Mouse (Mus musculus) forebrain, embryonic 10.5 days (tissue): ENCODE data around the gene Vps45. TPM values are rescaled to one million over a fixed set of nuclear protein-coding genes. Genes with fewer than 3 reads are reported as not detected.
"Not testable (repeated sequence)": the region's sequence is repeated elsewhere in the genome, so short reads cannot be mapped to it uniquely, and the experiment has no call there.

ENCODE experiments used
- DNase-seq: peaks from one replicate; pipeline ENCODE4 v3.0.0-alpha.2; 2017; ENCODE audit warnings: low spot score; ENCODE audit errors: extremely low spot score
- H3K27ac ChIP-seq: fragments of 300-500 bp; sonication (generic); 2 replicates; pipeline ENCODE4 v1.5.1; 2016; ENCODE audit warnings: mild to moderate bottlenecking
- H3K27me3 ChIP-seq: fragments of 300-500 bp; sonication (generic); 2 replicates; pipeline ENCODE4 v1.6.1; 2016; ENCODE audit warnings: mild to moderate bottlenecking; ENCODE audit not compliant: poor library complexity, severe bottlenecking
- H3K36me3 ChIP-seq: fragments of 300-500 bp; sonication (generic); replicated peaks from 2 replicates; pipeline ENCODE4 v1.6.1; 2016; ENCODE audit warnings: mild to moderate bottlenecking, moderate library complexity
- H3K4me1 ChIP-seq: fragments of 300-500 bp; sonication (generic); 2 replicates; pipeline ENCODE4 v1.6.1; 2016
- H3K4me3 ChIP-seq: fragments of 300-500 bp; sonication (generic); 2 replicates; pipeline ENCODE4 v1.5.1; 2016; ENCODE audit warnings: mild to moderate bottlenecking, moderate library complexity
- H3K9me3 ChIP-seq: fragments of 300-500 bp; sonication (generic); 2 replicates; pipeline ENCODE4 v1.6.1; 2016; ENCODE audit warnings: mild to moderate bottlenecking, moderate library complexity
- WGBS: fragments of 180-500 bp; shearing (Covaris S2); methylation state at CpG from one replicate; pipeline ENCODE4 v1.1.7; 2016; 5-methylcytosine and 5-hydroxymethylcytosine counted together
- polyA plus RNA-seq: library from polyadenylated mRNA; unstranded; fragments of >200 nt; fragmentation: Nextera tagmentation; extraction: Ambion mirVana; gene quantifications from 2 replicates; pipeline ENCODE4 v1.2.1, GENCODE M21; 2016

Vps45 gene
- polyA plus RNA-seq, 1 experiment from 2014 or later = 28.0 TPM

DNA sequence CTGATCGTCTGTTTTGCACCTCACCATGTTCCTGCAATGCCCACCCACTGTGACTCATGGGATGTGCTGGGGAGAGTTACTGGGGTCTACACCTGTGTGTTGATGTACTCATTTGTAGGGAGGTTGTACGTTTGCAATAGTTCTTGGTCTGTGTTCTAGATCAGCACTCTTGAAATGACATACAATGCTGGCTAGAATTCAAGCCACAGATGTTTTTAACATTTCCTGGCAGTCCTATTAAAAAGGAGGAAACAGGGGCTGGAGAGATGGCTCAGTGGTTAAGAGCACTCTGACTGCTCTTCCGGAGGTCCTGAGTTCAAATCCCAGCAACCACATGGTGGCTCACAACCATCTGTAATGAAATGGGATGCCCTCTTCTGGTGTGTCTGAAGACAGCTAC, 104.7 kb downstream of the Vps45 start:
- peaks cover 9% of the 10 kb centered on the region for H3K36me3 ChIP-seq
- H3K4me1 ChIP-seq = peaks cover 26% of the 10 kb centered on the region
- no peaks in the 10 kb centered on the region for H3K27me3 ChIP-seq
- WGBS = 82% methylated on average over 3 of the region's 3 CpGs
- H3K4me3 ChIP-seq = no peak overlapping the region
- DNase-seq = no peak
- peaks cover 6% of the 10 kb centered on the region; the same call in 1 of the 2 replicates for H3K9me3 ChIP-seq
- peak overlapping the region; percentile 63; the same call in 1 of the 2 replicates for H3K27ac ChIP-seq

DNA sequence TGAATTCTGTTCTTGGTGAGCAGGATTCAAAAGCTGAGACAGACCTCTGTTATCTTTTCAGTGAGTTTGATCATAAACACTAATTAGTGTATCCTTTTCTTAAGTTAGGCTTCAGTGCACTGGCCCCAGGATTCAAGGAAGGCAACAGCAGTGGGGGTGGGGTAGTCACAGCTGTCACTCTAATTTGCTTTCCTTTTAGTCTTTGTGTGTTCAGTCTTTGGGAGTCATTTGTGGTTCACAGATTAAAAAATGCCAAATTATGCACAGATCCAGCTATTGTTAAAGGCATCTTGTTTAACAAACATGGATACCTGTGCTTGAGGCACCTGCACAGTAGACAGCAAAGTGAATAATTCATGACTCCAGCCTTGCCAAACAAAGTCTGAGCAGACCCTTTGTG, 105.2 kb downstream of the Vps45 start:
- Histone ChIP-seq H3K27ac (peak overlapping the region; percentile 63; the same call in 1 of the 2 replicates), H3K27me3 (no peaks in the 10 kb centered on the region), H3K4me1 (peaks cover 26% of the 10 kb centered on the region), H3K36me3 (peaks cover 14% of the 10 kb centered on the region), H3K9me3 (peaks cover 6% of the 10 kb centered on the region; the same call in 1 of the 2 replicates), H3K4me3 (no peak overlapping the region)
- no peak for DNase-seq

DNA sequence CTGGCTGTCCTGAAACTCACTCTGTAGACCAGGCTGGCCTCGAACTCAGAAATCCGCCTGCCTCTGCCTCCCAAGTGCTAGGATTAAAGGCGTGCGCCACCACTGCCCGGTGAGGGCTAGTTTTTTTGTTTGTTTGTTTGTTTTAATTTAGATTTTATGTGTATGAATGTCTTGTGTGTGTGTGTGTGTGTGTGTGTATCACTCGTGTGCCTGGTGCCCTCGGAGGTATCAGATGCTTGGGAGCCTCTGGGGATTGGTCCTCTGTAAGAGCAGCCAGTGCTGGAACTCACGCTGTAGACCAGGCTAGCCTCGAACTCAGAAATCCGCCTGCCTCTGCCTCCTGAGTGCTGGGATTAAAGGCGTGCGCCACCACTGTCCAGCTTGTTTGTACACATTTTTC, 106.7 kb downstream of the Vps45 start:
- peaks cover 26% of the 10 kb centered on the region for H3K4me1 ChIP-seq
- H3K27ac ChIP-seq = peak overlapping the region; percentile 97
- H3K36me3 ChIP-seq = peaks cover 29% of the 10 kb centered on the region
- H3K4me3 ChIP-seq = peak overlapping the region; percentile 57
- not testable (repeated sequence) for DNase-seq, H3K9me3 ChIP-seq, H3K27me3 ChIP-seq
- 69% methylated on average over 12 of the region's 12 CpGs for WGBS

DNA sequence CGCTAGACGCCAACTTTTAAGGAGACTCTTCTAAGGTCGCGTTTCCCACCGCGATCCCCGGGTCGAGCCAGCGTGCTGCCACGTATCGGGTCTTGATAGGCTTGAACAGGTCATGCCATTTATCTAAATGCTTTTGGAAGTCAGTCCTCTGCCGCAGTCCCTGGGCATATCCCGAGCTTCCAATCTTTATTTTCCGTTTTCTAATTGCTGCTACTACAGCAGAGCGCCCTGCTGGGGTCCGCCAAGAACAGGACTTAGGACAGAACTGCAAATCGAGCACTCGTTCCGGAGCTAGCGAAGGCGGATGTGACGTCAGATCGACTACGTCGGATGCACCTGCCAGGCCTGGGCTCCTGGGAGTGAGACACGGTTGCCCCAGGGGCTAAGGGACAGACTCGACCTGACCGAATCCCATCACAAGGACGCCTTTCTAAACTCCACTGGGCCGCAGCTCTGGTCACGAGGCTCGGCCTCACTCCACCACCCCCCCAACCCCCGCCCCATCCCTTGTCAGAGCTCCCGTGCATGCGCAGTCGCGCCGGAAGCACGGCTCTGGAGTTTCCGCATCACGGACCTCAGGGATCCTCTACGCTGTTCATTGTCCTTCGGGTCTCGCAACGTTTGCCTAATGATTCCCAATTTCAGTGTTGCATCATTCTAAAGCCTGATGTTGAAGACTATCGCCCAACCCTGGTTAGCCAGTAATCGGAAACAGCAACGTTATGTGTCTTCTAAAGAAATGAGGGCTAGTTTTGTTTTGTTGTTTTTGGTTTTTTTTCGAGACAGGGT, 107.3 kb downstream of the Vps45 start:
- Histone ChIP-seq H3K4me3 (peak overlapping the region; percentile 57), H3K27ac (peak overlapping the region; percentile 97), H3K36me3 (peaks cover 35% of the 10 kb centered on the region), H3K9me3 (peaks cover 6% of the 10 kb centered on the region; the same call in 1 of the 2 replicates), H3K4me1 (peaks cover 26% of the 10 kb centered on the region), H3K27me3 (no peaks in the 10 kb centered on the region)
- 2% methylated on average over 49 of the region's 49 CpGs for WGBS
- DNase-seq = peak; percentile 94

Other genes starting within 250 kb of the Vps45 start
- 21.1 and 22.3 TPM in 2 replicates for gene Rprd2, start 239.6 kb downstream of the Vps45 start, polyA plus RNA-seq
- gene Prpf3, start 202.6 kb downstream of the Vps45 start, polyA plus RNA-seq = 71.3 and 78.1 TPM in 2 replicates
- gene Mrps21, start 186.9 kb downstream of the Vps45 start, polyA plus RNA-seq = 353 TPM in 2 replicates
- 9.1 and 11.8 TPM in 2 replicates for gene Ciart, start 176.2 kb downstream of the Vps45 start, polyA plus RNA-seq
- gene BC028528, start 166.5 kb downstream of the Vps45 start, polyA plus RNA-seq = 7.2 and 7.6 TPM in 2 replicates
- gene Aph1a, start 164.5 kb downstream of the Vps45 start, polyA plus RNA-seq = 28.7 and 29.2 TPM in 2 replicates
- gene Car14, start 153.8 kb downstream of the Vps45 start, polyA plus RNA-seq = 98.8 and 119 TPM in 2 replicates
- 421 and 423 TPM in 2 replicates for gene Anp32e, start 129.2 kb downstream of the Vps45 start, polyA plus RNA-seq
- gene Plekho1, start 62.5 kb downstream of the Vps45 start, polyA plus RNA-seq = 66.0 and 69.1 TPM in 2 replicates
- 14.1 and 20.8 TPM in 2 replicates for gene Otud7b, start 46.1 kb upstream of the Vps45 start, polyA plus RNA-seq
- gene Mtmr11, start 103.5 kb upstream of the Vps45 start, polyA plus RNA-seq = 9.3 TPM in 2 replicates
- gene Sf3b4, start 113.9 kb upstream of the Vps45 start, polyA plus RNA-seq = 276 and 284 TPM in 2 replicates
- 2.1 and 3.5 TPM in 2 replicates for gene Sv2a, start 122.7 kb upstream of the Vps45 start, polyA plus RNA-seq
- 89.3 and 93.0 TPM in 2 replicates for gene Bola1, start 161.2 kb upstream of the Vps45 start, polyA plus RNA-seq
- not detected in 2 replicates for gene Hist2h2ab, start 161.4 kb upstream of the Vps45 start, polyA plus RNA-seq
- gene Hist2h2ac, start 162.4 kb upstream of the Vps45 start, polyA plus RNA-seq = 11.3 and 12.6 TPM in 2 replicates
- 12.8 and 15.5 TPM in 2 replicates for gene Hist2h2be, start 162.7 kb upstream of the Vps45 start, polyA plus RNA-seq
- gene Hist2h3c2, start 180.7 kb upstream of the Vps45 start, polyA plus RNA-seq = 5.9 and 6.4 TPM in 2 replicates
- gene Hist2h2aa2, start 181.8 kb upstream of the Vps45 start, polyA plus RNA-seq = 19.2 and 34.4 TPM in 2 replicates
- 8.1 and 16.6 TPM in 2 replicates for gene Hist2h2aa1, start 187.0 kb upstream of the Vps45 start, polyA plus RNA-seq
- 0.86 TPM in 1 of 2 replicates, not detected in the other for gene Hist2h3c1, start 188.2 kb upstream of the Vps45 start, polyA plus RNA-seq
- 12.0 and 14.2 TPM in 2 replicates for gene Hist2h4, start 204.8 kb upstream of the Vps45 start, polyA plus RNA-seq
- gene Hist2h3b, start 210.2 kb upstream of the Vps45 start, polyA plus RNA-seq = 48.0 and 48.8 TPM in 2 replicates
- gene Hist2h2bb, start 211.3 kb upstream of the Vps45 start, polyA plus RNA-seq = 10.2 and 10.5 TPM in 2 replicates
- 0.84 and 1.3 TPM in 2 replicates for gene Fcgr1, start 235.5 kb upstream of the Vps45 start, polyA plus RNA-seq